In the genomic region with DNA sequence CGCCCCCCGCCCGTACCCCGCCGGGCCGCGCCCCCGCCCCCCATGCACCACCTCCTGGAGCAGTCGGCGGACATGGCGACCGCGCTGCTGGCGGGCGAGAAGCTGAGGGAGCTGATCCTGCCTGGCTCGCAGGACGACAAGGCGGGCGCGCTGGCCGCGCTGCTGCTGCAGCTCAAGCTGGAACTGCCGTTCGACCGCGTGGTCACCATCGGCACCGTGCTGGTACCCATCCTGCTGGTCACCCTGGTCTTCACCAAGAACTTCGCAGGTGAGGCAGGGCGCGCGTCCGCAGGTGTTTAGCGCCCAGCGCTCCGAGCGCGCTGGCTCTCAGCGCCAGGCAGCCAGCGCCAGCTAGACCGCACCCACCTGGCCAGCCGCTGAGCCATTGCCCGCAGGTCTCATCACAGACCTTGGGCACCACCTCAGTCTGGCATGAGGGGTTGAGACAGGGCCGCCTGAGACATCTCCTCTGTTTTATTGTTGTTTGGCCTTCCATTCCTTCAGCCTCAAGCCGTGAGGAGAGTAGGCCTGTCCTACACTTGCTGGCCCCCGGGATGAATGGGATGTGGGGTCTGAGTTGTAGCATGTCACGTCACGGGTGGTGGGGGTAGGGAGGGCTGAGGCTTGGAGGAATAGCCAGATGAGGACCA, we compare ENCODE assay signal across 9 mouse cellular contexts. TPM values are rescaled to one million over a fixed set of nuclear protein-coding genes. Genes with fewer than 3 reads are reported as not detected.
A peak's percentile ranks its signal among the peaks of the same experiment; 100 is the strongest.
DNase-seq lines count a peak whose midpoint lies in the region; ATAC-seq and TF ChIP-seq lines count a peak whose summit lies in the region.
"Had no signal": no experiment of that assay in that cellular context is flagged by ENCODE, and none has a peak within 500 bp of the region (broad histone marks: within the 10 kb centered on the region; RNA-seq: fewer than 3 reads in every experiment).

No protein-coding gene starts in this region.

- ATAC-seq in forebrain, embryonic 16.5 days: peak; percentile 36
- peak; percentile 58 for ATAC-seq in neural tube, embryonic 15.5 days (ENCODE audit: low FRiP score)

- DNase-seq in gastrocnemius, adult 2 months: peak; percentile 24
- no peak for DNase-seq in gastrocnemius, adult 18-20 months (ENCODE audit: low spot score)
- DNase-seq in thymus, postnatal 4 days: peak; percentile 31
- DNase-seq in thymus, postnatal 25 days: no peak
- DNase-seq in left cerebral cortex, postnatal 4 days: peak; percentile 47
- no peak for DNase-seq in spleen, postnatal 14 days (ENCODE audit: low spot score in 2 of 2)

- H3K4me2 ChIP-seq in forebrain, embryonic 16.5 days (ENCODE audit: low read length): peak overlapping the region; percentile 94
- peak overlapping the region; percentile 82 for H3K4me2 ChIP-seq in neural tube, embryonic 15.5 days

- peaks cover 15% of the 10 kb centered on the region for H3K4me1 ChIP-seq in forebrain, embryonic 16.5 days (replicated peaks; ENCODE audit: control insufficient read depth, insufficient read depth, low read length)
- H3K4me1 ChIP-seq in neural tube, embryonic 15.5 days: peaks cover 26% of the 10 kb centered on the region

- peak overlapping the region; percentile 72 for H3K4me3 ChIP-seq in gastrocnemius, adult 2 months
- H3K4me3 ChIP-seq in forebrain, embryonic 16.5 days (replicated peaks; ENCODE audit: low read length): peak overlapping the region; percentile 69
- H3K4me3 ChIP-seq in neural tube, embryonic 15.5 days (replicated peaks): peak overlapping the region; percentile 72

- H3K9ac ChIP-seq in forebrain, embryonic 16.5 days (replicated peaks; ENCODE audit: low read depth, low read length): peak overlapping the region; percentile 82
- H3K9ac ChIP-seq in neural tube, embryonic 15.5 days (replicated peaks): peak overlapping the region; percentile 78

- 1% methylated on average over 40 of the region's 48 CpGs for WGBS in forebrain, embryonic 16.5 days
- WGBS in neural tube, embryonic 15.5 days: 1% methylated on average over 46 of the region's 48 CpGs

- H3K27ac ChIP-seq in gastrocnemius, adult 2 months: no peak overlapping the region
- peak overlapping the region; percentile 37; the same call in 1 of the 2 replicates for H3K27ac ChIP-seq in forebrain, embryonic 16.5 days (ENCODE audit: low read length)
- peak overlapping the region; percentile 81 for H3K27ac ChIP-seq in neural tube, embryonic 15.5 days (replicated peaks)

- no peaks in the 10 kb centered on the region for H3K36me3 ChIP-seq in forebrain, embryonic 16.5 days (ENCODE audit: control insufficient read depth, insufficient read depth)
- H3K36me3 ChIP-seq in neural tube, embryonic 15.5 days: no peaks in the 10 kb centered on the region

- TF ChIP-seq CTCF in gastrocnemius, adult 2 months (IDR thresholded peaks at IDR 0.05): no peak

- intact Hi-C loops in gastrocnemius, adult 2 months (cut with DNase I): no loop called here
- intact Hi-C loops in left cerebral cortex, postnatal 4 days (cut with DNase I): no loop called here

- no peaks in the 10 kb centered on the region for H3K9me3 ChIP-seq in forebrain, embryonic 16.5 days (ENCODE audit: control insufficient read depth, low read length)
- no peaks in the 10 kb centered on the region for H3K9me3 ChIP-seq in neural tube, embryonic 15.5 days (replicated peaks)

- H3K27me3 ChIP-seq in forebrain, embryonic 16.5 days (replicated peaks; ENCODE audit: control insufficient read depth, insufficient read depth, low read length): no peaks in the 10 kb centered on the region
- peaks cover 20% of the 10 kb centered on the region; the same call in 1 of the 2 replicates for H3K27me3 ChIP-seq in neural tube, embryonic 15.5 days (replicated peaks)

RNA-seq across cellular contexts. Expression of a gene that starts 0.6 kb away (rescaled TPM):
- total RNA-seq in gastrocnemius, adult 2 months (2021): not detected
- not detected for total RNA-seq in gastrocnemius, adult 18-20 months (2021)
- polyA plus RNA-seq in forebrain, embryonic 16.5 days (2015; fragmentation: Nextera tagmentation; extraction: Ambion mirVana): 2.6 and 4.9 TPM in 2 replicates
- total RNA-seq in left cerebral cortex, postnatal 4 days (2021): 10 to 100 TPM; 52.1 to 60.6 TPM
- polyA plus RNA-seq in neural tube, embryonic 15.5 days (2015; fragmentation: Nextera tagmentation; extraction: Ambion mirVana): 8.7 and 10.1 TPM in 2 replicates
- total RNA-seq: CH12.LX had no signal

RNA-seq across cellular contexts. Expression of a gene that starts 14.8 kb away (rescaled TPM):
- 10 to 100 TPM; 28.5 to 33.6 TPM for total RNA-seq in gastrocnemius, adult 2 months (2021)
- total RNA-seq in gastrocnemius, adult 18-20 months (2021): 10 to 100 TPM; 31.6 to 36.1 TPM
- 36.2 and 39.8 TPM in 2 replicates for polyA plus RNA-seq in forebrain, embryonic 16.5 days (2015; fragmentation: Nextera tagmentation; extraction: Ambion mirVana)
- total RNA-seq in left cerebral cortex, postnatal 4 days (2021): 10 to 100 TPM; 27.7 to 28.2 TPM
- 38.2 and 44.9 TPM in 2 replicates for polyA plus RNA-seq in neural tube, embryonic 15.5 days (2015; fragmentation: Nextera tagmentation; extraction: Ambion mirVana)

RNA-seq across cellular contexts. Expression of a gene that starts 28.7 kb away (rescaled TPM):
- total RNA-seq in gastrocnemius, adult 2 months (2021): 10 to 100 TPM; 13.8 to 15.6 TPM
- 10 to 100 TPM; 14.7 to 15.5 TPM for total RNA-seq in gastrocnemius, adult 18-20 months (2021)
- polyA plus RNA-seq in forebrain, embryonic 16.5 days (2015; fragmentation: Nextera tagmentation; extraction: Ambion mirVana): 22.2 and 24.2 TPM in 2 replicates
- total RNA-seq in left cerebral cortex, postnatal 4 days (2021): 10 to 100 TPM; 24.6 to 25.7 TPM
- polyA plus RNA-seq in neural tube, embryonic 15.5 days (2015; fragmentation: Nextera tagmentation; extraction: Ambion mirVana): 16.9 and 19.7 TPM in 2 replicates

Comparison
In these comparisons a context has a peak if more than half of its experiments do, and no peak if none do; other contexts are left out.
1. DNase-seq: peak in gastrocnemius, adult 2 months (single experiment), thymus, postnatal 4 days (single experiment) and left cerebral cortex, postnatal 4 days (single experiment); none in gastrocnemius, adult 18-20 months (single experiment), thymus, postnatal 25 days (single experiment) and spleen, postnatal 14 days (0 of 2).
2. RNA of a gene that starts 0.6 kb away (total RNA-seq): 52.1 to 60.6 TPM in left cerebral cortex, postnatal 4 days; not detected in gastrocnemius, adult 18-20 months and not detected in gastrocnemius, adult 2 months; every median in the first group is over 10 times any median in the second.
3. Peak in every context shown above with its lines, with median percentiles within 50 percentile points of each other: H3K4me3 ChIP-seq.